Mouse (Mus musculus): ENCODE data around the gene Slc2a8. TPM values are rescaled to one million over a fixed set of nuclear protein-coding genes. Genes with fewer than 3 reads are reported as not detected.

The Slc2a8 gene
- total RNA-seq, 2 experiments from 2014 or later, result 8.1 to 11.2 TPM

GRCm38 (mm10) chr2:32957344-32957743 is 24.5 kb downstream of the Slc2a8 start:
- Histone ChIP-seq H3K4me3 (no peak overlapping the region), H3K27ac (no peak overlapping the region)
- TF ChIP-seq CTCF (IDR thresholded peaks at IDR 0.05), result no peak
- no peak for DNase-seq
- intact Hi-C loops (cut with DNase I), result no loop called here

- H3K4me3 ChIP-seq, result no peak overlapping the region
- TF ChIP-seq CTCF (IDR thresholded peaks at IDR 0.05), result peak; percentile 44
- DNase-seq, result no peak
- intact Hi-C loops (cut with DNase I), result no loop called here
- H3K27ac ChIP-seq, result no peak overlapping the region
These were observed 27.3 kb downstream of the Slc2a8 start for GRCm38 (mm10) chr2:32954581-32954980.

- H3K27ac ChIP-seq, result no peak overlapping the region
- intact Hi-C loops (cut with DNase I), result no loop called here
- no peak overlapping the region for H3K4me3 ChIP-seq
- DNase-seq, result no peak
- TF ChIP-seq CTCF (IDR thresholded peaks at IDR 0.05), result no peak
These were observed 34.4 kb downstream of the Slc2a8 start for GRCm38 (mm10) chr2:32947454-32947853.

- TF ChIP-seq CTCF (IDR thresholded peaks at IDR 0.05), result no peak
- H3K4me3 ChIP-seq, result no peak overlapping the region
- H3K27ac ChIP-seq, result no peak overlapping the region
- DNase-seq, result no peak
- intact Hi-C loops (cut with DNase I), result no loop called here
These were observed 41.4 kb downstream of the Slc2a8 start for GRCm38 (mm10) chr2:32940483-32940882.

GRCm38 (mm10) chr2:32939418-32939817 is 42.5 kb downstream of the Slc2a8 start:
- H3K27ac ChIP-seq, result no peak overlapping the region
- peak; percentile 73 for TF ChIP-seq CTCF (IDR thresholded peaks at IDR 0.05)
- intact Hi-C loops (cut with DNase I), result no loop called here
- H3K4me3 ChIP-seq, result no peak overlapping the region
- no peak for DNase-seq

GRCm38 (mm10) chr2:32938741-32939140 is 43.1 kb downstream of the Slc2a8 start:
- TF ChIP-seq CTCF (IDR thresholded peaks at IDR 0.05), result no peak
- Histone ChIP-seq H3K27ac (no peak overlapping the region), H3K4me3 (no peak overlapping the region)
- no peak for DNase-seq
- intact Hi-C loops (cut with DNase I), result no loop called here

GRCm38 (mm10) chr2:32931730-32932129 is 50.2 kb downstream of the Slc2a8 start:
- intact Hi-C loops (cut with DNase I), result no loop called here
- Histone ChIP-seq H3K27ac (no peak overlapping the region), H3K4me3 (no peak overlapping the region)
- DNase-seq, result no peak
- TF ChIP-seq CTCF (IDR thresholded peaks at IDR 0.05), result no peak

- H3K27ac ChIP-seq, result no peak overlapping the region
- H3K4me3 ChIP-seq, result no peak overlapping the region
- no peak for TF ChIP-seq CTCF (IDR thresholded peaks at IDR 0.05)
- DNase-seq, result no peak
- intact Hi-C loops (cut with DNase I), result loop anchor here (2.0 kb wide), 1 partner anchor 64 kb away; no protein-coding TSS in a partner anchor
These were observed 52.7 kb downstream of the Slc2a8 start for GRCm38 (mm10) chr2:32928947-32929829.

- DNase-seq, result peak; percentile 86
- peak; percentile 89 for TF ChIP-seq CTCF (IDR thresholded peaks at IDR 0.05)
- intact Hi-C loops (cut with DNase I), result loop anchor here (2.0 kb wide), 1 partner anchor 64 kb away; no protein-coding TSS in a partner anchor
- no peak overlapping the region for H3K4me3 ChIP-seq
- H3K27ac ChIP-seq, result peak overlapping the region; percentile 43; the same call in 1 of the 2 replicates
These were observed 53.5 kb downstream of the Slc2a8 start for GRCm38 (mm10) chr2:32928235-32928946.

GRCm38 (mm10) chr2:32927624-32928234 is 54.2 kb downstream of the Slc2a8 start:
- peak overlapping the region; percentile 43; the same call in 1 of the 2 replicates for H3K27ac ChIP-seq
- DNase-seq, result no peak
- intact Hi-C loops (cut with DNase I), result loop anchor here (1.0 to 2.0 kb wide), 2 partner anchors 63 to 67 kb away; no protein-coding TSS in a partner anchor
- no peak for TF ChIP-seq CTCF (IDR thresholded peaks at IDR 0.05)
- H3K4me3 ChIP-seq, result no peak overlapping the region

- intact Hi-C loops (cut with DNase I), result loop anchor here (1.0 kb wide), 1 partner anchor 66 kb away; no protein-coding TSS in a partner anchor
These were observed 55.4 kb downstream of the Slc2a8 start for GRCm38 (mm10) chr2:32926330-32927075.

GRCm38 (mm10) chr2:32924306-32924844 is 57.5 kb downstream of the Slc2a8 start:
- DNase-seq, result no peak
- intact Hi-C loops (cut with DNase I), result no loop called here
- TF ChIP-seq CTCF (IDR thresholded peaks at IDR 0.05), result no peak
- Histone ChIP-seq H3K27ac (no peak overlapping the region), H3K4me3 (no peak overlapping the region)

More at GRCm38 (mm10) chr2:32926330-32927075, 55.4 kb downstream of the Slc2a8 start:
- no peak for DNase-seq
- Histone ChIP-seq H3K4me3 (no peak overlapping the region), H3K27ac (no peak overlapping the region)
- no peak for TF ChIP-seq CTCF (IDR thresholded peaks at IDR 0.05)

Data from gastrocnemius, adult 2 months (tissue).